Mouse (Mus musculus) gastrocnemius, adult 8-10 months (tissue): ENCODE data around the gene Nudt11. TPM values are rescaled to one million over a fixed set of nuclear protein-coding genes. Genes with fewer than 3 reads are reported as not detected.
"Not testable (repeated sequence)": the region's sequence is repeated elsewhere in the genome, so short reads cannot be mapped to it uniquely, and the experiment has no call there.

Source experiments
- DNase-seq, 2 experiments: peaks; one replicate each; pipeline ENCODE4 v3.0.0; 2022; ENCODE audit warnings: low spot score in 2 of 2
- microRNA-seq: library from miRNA; unstranded; fragments of <30 nt; microRNA quantifications from one replicate; pipeline ENCODE4 v1.2.0, GENCODE M21; 2022
- total RNA-seq, 4 experiments: library from RNA; stranded (reverse); gene quantifications; 2 replicates each; pipeline ENCODE4 v1.2.4; 2022

Gene Nudt11
- total RNA-seq: 1 to 10 TPM in 2 of 4 experiments, under 1 TPM in 2; 0.48 to 1.2 (median 0.95) TPM

DNA sequence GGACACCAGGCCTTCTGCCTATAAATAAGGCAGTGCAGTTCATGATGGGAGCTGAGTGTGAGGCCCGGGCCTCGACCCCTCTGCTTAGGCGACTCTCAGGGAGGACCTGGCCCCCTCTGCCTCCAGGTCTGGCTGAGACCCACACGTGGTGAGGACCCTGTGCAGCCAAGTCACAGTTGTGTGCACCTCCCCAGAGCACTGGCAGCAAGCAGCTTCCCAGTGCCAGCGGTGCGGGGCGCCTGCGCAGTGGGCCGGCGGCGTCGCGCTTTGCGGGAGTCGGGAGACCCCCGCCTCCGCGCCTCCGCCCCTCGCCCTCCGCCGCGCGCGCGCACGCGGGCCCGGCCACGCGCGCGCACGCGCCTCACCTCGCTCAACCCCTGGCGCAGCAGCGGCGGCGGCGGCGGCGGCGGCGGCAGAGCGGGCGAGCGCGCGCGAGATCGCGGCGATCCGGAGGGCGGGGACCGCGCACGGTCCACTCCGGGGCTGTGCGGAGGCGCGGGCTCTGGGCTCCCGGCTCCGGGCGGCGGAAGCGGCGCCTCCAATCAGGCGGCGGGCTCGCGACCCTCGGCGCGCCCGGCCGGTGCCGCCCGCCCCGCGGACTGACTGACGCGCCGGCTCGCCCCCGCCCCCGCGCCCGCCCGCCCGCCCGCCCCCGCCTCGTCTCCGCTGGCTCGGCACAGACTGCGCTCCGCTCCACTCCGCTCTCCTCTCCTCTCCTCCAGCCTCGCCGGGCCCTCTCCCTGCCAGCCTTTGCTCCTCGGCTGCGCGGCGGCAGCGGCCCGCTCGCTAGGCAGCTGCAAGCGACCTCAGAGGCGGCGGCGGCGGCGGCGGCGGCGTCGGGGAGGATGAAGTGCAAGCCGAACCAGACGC lies at the start of gene Nudt11:
TSS of gene Nudt11 (plus strand) at position 388 of the 870 bp plus-strand sequence.
- DNase-seq: not testable (repeated sequence)

DNA sequence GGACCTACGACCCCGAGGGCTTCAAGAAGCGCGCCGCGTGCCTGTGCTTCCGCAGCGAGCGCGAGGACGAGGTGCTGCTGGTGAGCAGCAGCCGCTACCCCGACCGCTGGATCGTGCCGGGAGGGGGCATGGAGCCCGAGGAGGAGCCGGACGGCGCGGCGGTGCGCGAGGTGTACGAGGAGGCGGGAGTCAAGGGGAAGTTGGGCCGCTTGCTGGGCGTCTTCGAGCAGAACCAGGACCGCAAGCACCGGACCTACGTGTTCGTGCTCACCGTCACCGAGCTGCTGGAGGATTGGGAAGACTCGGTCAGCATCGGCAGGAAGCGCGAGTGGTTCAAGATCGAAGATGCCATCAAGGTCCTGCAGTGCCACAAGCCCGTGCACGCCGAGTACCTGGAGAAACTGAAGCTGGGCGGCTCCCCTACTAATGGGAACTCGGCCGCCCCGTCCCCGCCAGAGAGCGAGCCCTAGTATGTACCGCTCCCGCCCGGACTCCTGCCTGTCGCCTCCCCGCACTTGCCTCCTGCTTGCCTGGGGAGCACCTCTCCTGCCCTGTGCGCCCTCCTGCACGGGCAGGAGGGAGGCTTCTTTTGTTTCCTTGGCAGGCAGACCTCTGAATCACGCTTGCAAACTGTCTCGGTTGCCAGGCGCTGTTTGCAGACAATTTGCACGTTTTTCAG lies 822 bp downstream of the Nudt11 start:
- DNase-seq: not testable (repeated sequence)

DNA sequence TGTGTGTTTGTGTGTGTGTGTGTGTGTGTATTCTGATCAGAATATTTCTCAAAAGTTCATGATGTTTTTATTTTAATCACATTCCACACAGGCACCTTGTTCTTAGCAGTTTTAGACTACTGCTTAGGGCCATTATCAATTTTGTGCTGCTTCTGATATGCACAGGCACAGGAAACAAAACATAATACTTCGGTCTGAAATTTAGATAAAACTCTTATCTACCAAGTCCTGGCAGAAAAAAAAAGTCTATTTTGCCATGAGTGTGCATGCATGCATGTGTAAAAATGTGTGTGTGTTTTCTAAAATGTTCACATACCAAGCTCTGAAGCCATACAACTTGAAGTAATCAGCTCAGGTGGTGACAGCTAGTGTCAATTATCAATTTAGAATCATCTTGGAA lies 14.3 kb downstream of the Nudt11 start:
- no peak for DNase-seq

DNA sequence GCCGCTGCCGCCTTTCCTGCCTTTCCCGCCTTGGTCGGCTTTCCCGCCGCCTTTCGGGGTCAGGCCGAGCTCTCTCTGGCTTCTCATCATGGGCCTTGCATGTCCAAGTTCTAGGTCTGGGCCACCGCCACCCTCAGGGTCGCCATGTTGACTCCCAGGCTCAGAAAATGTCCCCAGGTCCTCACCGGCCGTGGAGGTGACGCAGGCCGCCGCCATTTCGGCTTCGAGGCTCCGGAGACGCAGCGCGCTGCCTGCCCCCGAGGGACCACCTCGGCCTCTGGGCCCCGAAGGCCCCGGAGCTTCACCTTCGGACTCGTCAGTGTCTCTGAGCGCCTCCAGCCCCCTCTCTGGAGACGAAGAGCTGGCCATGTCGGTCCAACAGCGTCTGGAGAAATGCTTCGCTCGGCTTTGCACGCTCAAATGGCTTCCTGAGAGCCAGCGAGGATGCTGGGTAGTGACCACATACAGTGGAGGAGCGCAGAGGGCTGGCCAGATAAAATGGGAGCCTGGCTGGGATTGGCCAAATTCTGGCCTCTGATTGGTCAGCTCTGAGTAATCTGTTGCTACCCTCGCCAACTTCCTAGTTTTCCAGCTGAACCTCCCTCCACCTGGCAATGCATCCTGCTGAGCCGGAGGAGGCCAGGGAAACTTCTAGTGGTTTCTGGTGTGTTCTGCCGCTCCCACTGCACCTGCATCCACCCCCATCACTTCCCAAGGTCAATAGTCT lies 35.9 kb downstream of the Nudt11 start, which contains the start of gene AU022751:
TSS of gene AU022751 (minus strand) at position 466 of the 727 bp plus-strand sequence.
- DNase-seq: no peak

DNA sequence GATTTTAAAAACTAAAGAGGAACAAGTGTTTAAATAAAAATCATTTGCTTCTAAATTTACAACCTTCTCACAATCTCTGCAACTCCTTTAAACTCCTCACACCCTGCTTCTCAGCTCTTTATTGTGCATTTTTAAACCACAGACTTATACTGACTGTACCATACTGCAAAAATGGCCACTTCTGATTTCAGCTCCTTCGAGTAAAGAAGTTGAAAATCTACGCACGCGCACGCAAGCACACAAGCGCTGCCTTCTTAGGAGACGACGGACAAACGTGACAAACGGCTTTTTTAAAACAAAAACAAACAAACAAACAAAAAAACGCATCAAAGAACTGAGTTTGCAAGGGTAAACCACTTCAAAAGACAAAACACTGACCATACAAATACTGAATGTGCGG lies 44.3 kb downstream of the Nudt11 start:
- no peak for DNase-seq

DNA sequence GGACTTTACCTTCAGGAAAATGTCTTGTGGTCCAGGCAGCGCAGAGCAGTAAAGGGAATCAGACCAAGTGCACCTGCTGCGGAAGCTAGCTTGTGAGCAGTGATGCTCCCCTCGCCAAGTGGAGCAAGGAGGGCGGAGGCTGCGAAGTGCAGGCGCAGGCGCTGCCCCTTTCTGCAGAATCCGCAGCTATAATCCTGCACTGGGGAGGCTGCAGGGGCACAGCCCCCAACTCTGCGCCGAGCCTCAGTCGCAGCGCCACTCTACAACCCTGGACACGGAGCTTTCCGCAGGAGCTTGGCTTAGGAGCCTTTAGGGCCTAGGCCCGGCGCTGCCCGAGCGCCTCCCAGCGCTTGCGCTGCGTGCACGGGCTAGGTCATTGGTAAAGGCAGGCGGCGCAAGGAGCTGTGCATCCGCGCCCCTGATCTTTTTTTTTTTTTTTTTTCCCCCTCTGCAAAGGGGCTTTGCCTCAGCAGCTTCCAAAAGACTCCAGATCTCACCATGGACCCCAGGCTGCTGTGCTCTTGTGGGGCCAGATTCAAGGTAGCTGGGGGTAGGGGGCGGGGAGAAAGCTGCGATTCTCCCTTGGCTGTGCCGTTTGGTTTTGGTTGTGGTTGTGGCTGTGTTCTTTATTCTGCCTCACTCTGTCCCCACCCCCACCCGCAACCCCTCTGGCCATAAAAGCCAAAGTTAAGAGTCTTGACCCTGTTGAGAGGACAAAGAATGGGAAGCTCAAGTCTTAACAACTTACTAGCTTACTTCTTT lies 44.9 kb downstream of the Nudt11 start:
- DNase-seq: no peak

Small RNA genes lying within 50 kb of the gene (microRNA-seq; reads per million reads assigned to microRNA genes)
- gene Gm27360: not detected

Other genes starting within 250 kb of the Nudt11 start
- gene AU022751, start 36.0 kb downstream of the Nudt11 start, total RNA-seq: not detected
- 1 to 10 TPM in 2 of 4 experiments, under 1 TPM in 2; 0.51 to 1.3 (median 0.85) TPM for gene Nudt10, start 125.6 kb downstream of the Nudt11 start, total RNA-seq